Mouse (Mus musculus) myocyte (in vitro differentiated cells): Measurements from ENCODE around the gene Pnmal2.

Source experiments
- CEBPB ChIP-seq: IDR thresholded peaks from 2 replicates; pipeline ENCODE4 v1.6.1; 2011; ENCODE audit warnings: mild to moderate bottlenecking, moderate library complexity; ENCODE audit not compliant: poor library complexity, insufficient read depth, severe bottlenecking
- E2F4 ChIP-seq: IDR thresholded peaks from one replicate; pipeline ENCODE4 v1.6.1; 2011; ENCODE audit warnings: mild to moderate bottlenecking, control low read depth, moderate library complexity; ENCODE audit not compliant: insufficient read depth
- MAX ChIP-seq: IDR thresholded peaks from one replicate; pipeline ENCODE4 v1.6.1; 2011; ENCODE audit warnings: low read depth, mild to moderate bottlenecking, control low read depth
- MYOG ChIP-seq, 3 experiments: IDR thresholded peaks; one replicate each; pipeline ENCODE4 v1.6.1; 2011; ENCODE audit warnings: control low read depth in 2 of 3, low read depth in 2 of 3, mild to moderate bottlenecking in 2 of 3; ENCODE audit not compliant: insufficient read length in 2 of 3, control insufficient read depth in 1 of 3, insufficient read depth in 1 of 3
- POLR2A ChIP-seq: IDR thresholded peaks from one replicate; pipeline ENCODE4 v1.6.1; 2011; ENCODE audit warnings: low read depth, mild to moderate bottlenecking, control low read depth, moderate library complexity; ENCODE audit not compliant: insufficient read length
- POLR2AphosphoS2 ChIP-seq: IDR thresholded peaks from one replicate; pipeline ENCODE4 v1.6.1; 2011; ENCODE audit warnings: low read depth, control low read depth; ENCODE audit not compliant: insufficient read length
- REST ChIP-seq: IDR thresholded peaks from one replicate; pipeline ENCODE4 v1.6.1; 2011; ENCODE audit warnings: mild to moderate bottlenecking, control low read depth, moderate library complexity; ENCODE audit not compliant: insufficient read depth, insufficient read length
- TCF12 ChIP-seq: IDR thresholded peaks from one replicate; pipeline ENCODE4 v1.6.1; 2011; ENCODE audit warnings: mild to moderate bottlenecking, control low read depth; ENCODE audit not compliant: poor library complexity, insufficient read depth, severe bottlenecking
- TCF3 ChIP-seq: IDR thresholded peaks from one replicate; pipeline ENCODE4 v1.6.1; 2011; ENCODE audit warnings: low read depth, control low read depth; ENCODE audit not compliant: insufficient read length
- USF1 ChIP-seq: IDR thresholded peaks from one replicate; pipeline ENCODE4 v1.6.1; 2011; ENCODE audit warnings: low read depth, mild to moderate bottlenecking, control low read depth, moderate library complexity

DNA sequence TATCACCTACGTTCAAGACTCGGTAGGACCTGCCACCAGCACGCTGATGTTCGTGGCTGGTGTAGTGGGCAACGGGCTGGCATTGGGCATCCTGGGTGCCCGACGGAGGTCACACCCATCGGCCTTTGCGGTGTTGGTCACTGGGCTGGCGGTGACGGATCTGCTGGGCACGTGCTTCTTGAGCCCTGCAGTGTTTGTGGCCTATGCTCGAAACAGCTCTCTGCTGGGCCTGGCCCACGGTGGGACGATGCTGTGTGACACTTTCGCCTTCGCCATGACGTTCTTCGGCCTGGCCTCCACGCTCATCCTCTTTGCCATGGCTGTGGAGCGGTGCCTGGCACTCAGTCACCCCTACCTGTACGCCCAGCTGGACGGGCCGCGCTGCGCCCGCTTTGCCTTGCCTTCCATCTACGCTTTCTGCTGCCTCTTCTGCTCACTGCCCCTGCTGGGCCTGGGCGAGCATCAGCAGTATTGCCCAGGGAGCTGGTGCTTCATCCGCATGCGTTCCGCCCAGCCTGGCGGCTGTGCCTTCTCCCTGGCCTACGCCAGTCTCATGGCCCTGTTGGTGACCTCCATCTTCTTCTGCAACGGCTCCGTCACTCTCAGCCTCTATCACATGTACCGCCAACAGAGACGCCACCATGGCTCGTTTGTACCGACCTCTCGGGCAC lies 37.5 kb upstream of the Pnmal2 start:
- no peak for TF ChIP-seq POLR2AphosphoS2
- no peak for TF ChIP-seq CEBPB
- no peak for TF ChIP-seq POLR2A
- TF ChIP-seq E2F4 = no peak
- no peak for TF ChIP-seq USF1
- TF ChIP-seq MYOG (IDR thresholded peaks at IDR 0.05; ENCODE audit: control insufficient read depth in 1 of 3, insufficient read depth in 1 of 3, insufficient read length in 2 of 3, low read depth in 2 of 3) = no peak
- TF ChIP-seq TCF12 = no peak
- TF ChIP-seq TCF3 = no peak
- no peak for TF ChIP-seq REST
- TF ChIP-seq MAX = no peak
